Mouse (Mus musculus): ENCODE measurements around the gene Tnfrsf13c. TPM values are rescaled to one million over a fixed set of nuclear protein-coding genes. Genes with fewer than 3 reads are reported as not detected.

Tnfrsf13c gene
- polyA plus RNA-seq, 1 experiment = not detected

DNA sequence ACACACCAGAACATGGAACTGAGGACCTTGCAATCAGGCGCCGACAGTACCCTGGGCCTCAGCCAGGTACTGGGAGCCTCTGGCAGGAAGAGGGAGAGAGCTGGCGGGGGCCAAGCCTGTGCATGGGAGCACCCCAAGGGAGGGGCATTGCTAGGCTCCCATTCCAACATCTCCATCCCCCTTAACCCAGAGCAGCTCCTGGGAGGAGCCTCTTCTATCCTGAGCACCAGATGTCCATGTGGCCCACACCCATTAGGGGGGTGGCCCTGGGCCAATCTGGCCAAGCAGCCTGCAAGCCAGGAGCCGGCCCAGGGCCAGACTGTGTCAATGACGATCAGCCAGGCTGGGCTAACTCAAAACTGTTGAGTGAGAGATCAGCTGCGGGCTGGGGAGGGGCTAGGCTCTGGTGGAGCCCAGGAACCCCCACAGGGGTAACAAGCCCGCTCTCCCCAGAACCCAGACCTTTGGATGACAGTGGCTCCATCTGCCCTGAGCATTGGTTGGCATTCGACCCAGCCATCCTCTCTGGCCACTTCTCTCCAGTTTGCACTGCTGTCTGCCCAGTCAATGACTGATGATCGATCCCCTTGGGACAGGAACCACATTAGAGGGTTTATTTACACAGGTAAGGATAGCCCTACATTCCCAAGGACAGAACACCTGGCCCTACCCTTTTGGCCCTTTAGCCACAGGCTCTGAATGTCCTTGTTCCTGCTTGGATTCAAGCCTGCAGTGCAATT is 17.6 kb downstream of the Tnfrsf13c start:
- Histone ChIP-seq H3K4me3 (ENCODE audit: insufficient read depth, low read depth, low read length) (no peak overlapping the region), H3K4me1 (ENCODE audit: control insufficient read depth, insufficient read depth, low read length) (peaks cover 62% of the 10 kb centered on the region), H3K27ac (ENCODE audit: insufficient read depth, low read depth, low read length) (peak overlapping the region; percentile 45; the same call in 1 of the 2 replicates)
- TF ChIP-seq POLR2A (IDR thresholded peaks at IDR 0.05; ENCODE audit: insufficient read depth, low read depth, low read length) (0 out of 2 replicates have a peak, but pooled peaks have one; percentile 18), CTCF (IDR thresholded peaks at IDR 0.05; ENCODE audit: insufficient read depth, low read depth, low read length) (no peak)
- WGBS = 36% methylated on average over 9 of the region's 9 CpGs

DNA sequence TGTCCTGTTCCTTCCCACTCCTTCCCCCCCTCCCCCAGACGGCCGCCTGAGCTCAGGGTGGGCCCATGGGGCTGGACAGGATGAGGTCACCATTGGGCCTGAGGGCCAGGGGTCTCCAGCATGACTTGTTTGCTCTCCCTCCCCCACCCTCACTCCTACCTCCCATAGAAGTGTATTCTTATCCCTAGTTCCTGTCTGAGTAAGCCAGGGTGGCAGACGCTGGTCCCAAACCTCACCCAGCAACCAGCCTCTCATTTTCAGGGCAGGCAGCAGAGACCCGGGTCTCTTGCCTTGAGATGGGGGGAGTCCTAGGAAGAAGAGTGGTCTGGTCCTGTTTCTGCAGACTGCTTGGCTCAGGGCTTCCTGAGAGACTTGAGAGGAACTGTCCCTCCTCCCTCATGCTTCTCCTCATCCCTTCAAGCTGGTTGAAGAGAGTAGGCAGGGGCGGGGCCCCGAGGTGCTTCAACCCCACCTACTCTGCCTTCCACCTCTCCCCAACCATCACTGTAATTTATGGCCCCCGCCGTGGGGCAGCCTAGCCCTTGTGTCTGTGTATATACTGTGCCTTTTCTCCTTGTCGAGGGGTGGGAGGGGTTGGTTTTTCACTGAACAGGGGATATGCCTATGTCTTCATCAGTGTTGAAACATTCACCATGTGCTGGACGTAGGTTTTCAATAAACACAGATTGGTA is 19.3 kb downstream of the Tnfrsf13c start:
- H3K4me1 ChIP-seq (ENCODE audit: control insufficient read depth, insufficient read depth, low read length) = peaks cover 61% of the 10 kb centered on the region
- H3K4me3 ChIP-seq (ENCODE audit: insufficient read depth, low read depth, low read length) = no peak overlapping the region
- peak overlapping the region; percentile 82 for H3K27ac ChIP-seq (ENCODE audit: insufficient read depth, low read depth, low read length)
- peak; percentile 28; the same call in 1 of the 2 replicates for TF ChIP-seq POLR2A (IDR thresholded peaks at IDR 0.05; ENCODE audit: insufficient read depth, low read depth, low read length)
- no peak for TF ChIP-seq CTCF (IDR thresholded peaks at IDR 0.05; ENCODE audit: insufficient read depth, low read depth, low read length)
- 43% methylated on average over 10 of the region's 10 CpGs for WGBS

DNA sequence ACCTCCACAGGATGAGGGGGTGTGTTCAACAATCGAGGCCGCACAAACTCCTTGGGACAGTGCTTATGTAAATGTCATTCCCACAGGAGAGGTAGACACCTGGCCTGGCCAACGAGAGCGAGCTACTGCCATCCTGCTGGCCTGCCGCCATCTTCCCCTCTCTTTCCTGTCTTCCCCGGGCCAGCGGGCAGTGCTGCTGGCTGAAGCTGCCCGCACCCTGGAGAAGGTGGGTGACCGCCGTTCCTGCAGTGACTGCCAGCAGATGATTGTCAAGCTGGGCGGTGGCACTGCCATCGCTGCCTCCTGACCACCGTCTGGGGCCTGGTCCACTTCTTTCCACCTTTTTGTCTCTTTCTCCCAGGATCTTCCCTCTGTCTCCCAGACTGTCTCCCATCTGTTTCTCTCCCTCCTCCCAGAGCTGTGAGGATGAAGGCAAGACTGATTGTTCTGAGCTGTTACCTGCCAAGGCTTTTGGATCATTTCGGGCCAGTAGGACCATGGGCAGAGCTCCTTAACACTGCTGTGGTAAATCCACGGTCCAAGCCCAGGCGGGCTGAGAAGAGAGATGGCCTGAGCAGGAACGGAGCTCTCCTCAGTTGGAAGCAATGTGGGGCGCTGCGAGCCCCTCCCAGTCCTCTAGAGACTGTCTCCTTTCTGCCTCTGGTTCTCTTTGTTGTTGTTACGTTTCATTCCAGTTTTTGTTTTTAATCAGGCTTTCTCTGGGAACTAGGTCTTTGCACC is 20.4 kb downstream of the Tnfrsf13c start:
- TF ChIP-seq CTCF (IDR thresholded peaks at IDR 0.05; ENCODE audit: insufficient read depth, low read depth, low read length) = no peak
- TF ChIP-seq POLR2A (IDR thresholded peaks at IDR 0.05; ENCODE audit: insufficient read depth, low read depth, low read length) = no peak
- H3K4me1 ChIP-seq (ENCODE audit: control insufficient read depth, insufficient read depth, low read length) = peaks cover 55% of the 10 kb centered on the region
- no peak overlapping the region for H3K4me3 ChIP-seq (ENCODE audit: insufficient read depth, low read depth, low read length)
- H3K27ac ChIP-seq (ENCODE audit: insufficient read depth, low read depth, low read length) = peak overlapping the region; percentile 82
- 59% methylated on average over 20 of the region's 20 CpGs for WGBS

DNA sequence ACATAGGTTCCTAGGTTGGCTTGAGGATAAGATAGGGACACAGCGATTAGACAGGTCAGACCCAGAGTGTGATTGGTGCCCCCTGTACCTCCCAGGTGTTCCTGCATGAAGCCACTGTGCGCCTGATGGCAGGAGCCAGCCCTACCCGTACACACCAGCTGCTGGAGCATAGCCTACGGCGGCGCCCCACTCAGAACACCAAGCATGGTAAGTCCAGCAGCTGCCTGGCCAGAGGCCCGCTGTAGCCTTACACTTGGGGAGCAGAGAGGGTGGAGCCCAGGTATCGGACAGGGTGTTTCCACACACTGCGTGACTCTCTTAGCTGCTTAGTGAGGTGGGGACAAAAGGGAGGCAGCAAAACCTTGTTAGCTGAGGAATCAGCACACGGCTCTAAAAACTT is 21.1 kb downstream of the Tnfrsf13c start:
- peak overlapping the region; percentile 82; the same call in 1 of the 2 replicates for H3K27ac ChIP-seq (ENCODE audit: insufficient read depth, low read depth, low read length)
- TF ChIP-seq CTCF (IDR thresholded peaks at IDR 0.05; ENCODE audit: insufficient read depth, low read depth, low read length) (no peak), POLR2A (IDR thresholded peaks at IDR 0.05; ENCODE audit: insufficient read depth, low read depth, low read length) (no peak)
- no peak overlapping the region for H3K4me3 ChIP-seq (ENCODE audit: insufficient read depth, low read depth, low read length)
- WGBS = 91% methylated on average over 10 of the region's 10 CpGs
- peaks cover 51% of the 10 kb centered on the region for H3K4me1 ChIP-seq (ENCODE audit: control insufficient read depth, insufficient read depth, low read length)

DNA sequence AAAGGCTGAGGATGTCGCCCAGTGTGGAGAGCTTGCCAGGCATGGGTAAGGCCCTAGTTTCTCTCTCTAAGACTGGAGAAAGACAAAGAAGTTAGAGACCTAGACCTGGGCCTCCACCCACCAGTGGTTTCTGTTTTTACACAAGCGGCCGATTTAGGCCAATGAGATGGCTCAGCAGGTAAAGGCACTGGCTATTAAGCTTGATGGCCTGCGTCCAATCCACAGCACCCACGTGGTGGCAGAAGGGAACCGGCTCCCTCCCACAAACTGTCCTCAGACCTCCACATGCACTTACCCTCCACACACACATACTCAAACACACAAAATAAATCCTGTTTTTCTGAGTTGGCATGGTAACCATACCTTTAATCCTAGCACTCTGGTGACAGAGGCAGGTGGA is 22.1 kb downstream of the Tnfrsf13c start:
- no peak for TF ChIP-seq CTCF (IDR thresholded peaks at IDR 0.05; ENCODE audit: insufficient read depth, low read depth, low read length)
- TF ChIP-seq POLR2A (IDR thresholded peaks at IDR 0.05; ENCODE audit: insufficient read depth, low read depth, low read length) = no peak
- peaks cover 41% of the 10 kb centered on the region for H3K4me1 ChIP-seq (ENCODE audit: control insufficient read depth, insufficient read depth, low read length)
- whole genome bisulfite sequencing = 92% methylated on average over 6 of the region's 6 CpGs
- no peak overlapping the region for H3K27ac ChIP-seq (ENCODE audit: insufficient read depth, low read depth, low read length)
- no peak overlapping the region for H3K4me3 ChIP-seq (ENCODE audit: insufficient read depth, low read depth, low read length)

DNA sequence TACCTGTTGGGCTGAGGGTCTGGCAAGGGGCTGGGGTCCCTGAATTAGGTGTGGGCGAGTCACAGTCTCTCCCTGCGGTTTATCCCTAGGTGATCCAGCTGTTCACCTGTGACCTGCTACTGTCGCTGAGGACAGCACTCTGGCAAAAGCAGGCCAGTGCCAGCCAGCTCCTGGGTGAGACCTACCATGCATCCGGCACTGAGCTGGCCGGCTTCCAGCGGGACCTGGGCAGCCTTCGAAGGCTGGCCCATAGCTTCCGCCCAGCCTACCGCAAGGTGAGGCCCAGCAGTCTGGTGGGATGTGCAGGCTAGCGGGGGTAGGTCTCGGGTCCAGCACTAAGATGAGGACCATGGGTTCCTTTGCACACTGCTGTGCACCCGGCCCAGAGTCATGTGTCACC is 24.6 kb downstream of the Tnfrsf13c start:
- WGBS = 85% methylated on average over 12 of the region's 12 CpGs

DNA sequence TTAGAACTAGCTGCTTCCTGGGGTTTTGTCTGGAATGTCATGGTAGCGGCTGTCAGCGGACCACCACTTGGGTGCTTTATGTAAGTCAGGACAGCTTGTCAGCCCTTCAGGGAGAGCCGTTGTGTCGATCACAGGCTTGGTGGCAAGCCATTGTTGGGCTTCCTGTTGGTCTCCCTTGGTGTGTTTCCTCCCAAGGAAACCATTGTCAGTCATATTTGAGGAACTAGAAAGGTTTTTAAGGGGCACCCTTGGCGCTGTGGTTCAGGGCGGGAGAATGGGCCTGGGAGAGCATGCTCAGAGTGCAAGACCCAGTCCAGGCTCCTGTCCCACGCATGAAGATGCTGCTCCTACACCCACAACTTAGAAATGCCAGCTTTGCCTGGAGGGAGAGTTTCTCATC is 25.8 kb downstream of the Tnfrsf13c start:
- no peak overlapping the region for H3K4me3 ChIP-seq (ENCODE audit: insufficient read depth, low read depth, low read length)
- WGBS = 85% methylated on average over 7 of the region's 7 CpGs
- TF ChIP-seq POLR2A (IDR thresholded peaks at IDR 0.05; ENCODE audit: insufficient read depth, low read depth, low read length) (0 out of 2 replicates have a peak, but pooled peaks have one; percentile 3), CTCF (IDR thresholded peaks at IDR 0.05; ENCODE audit: insufficient read depth, low read depth, low read length) (no peak)
- peaks cover 11% of the 10 kb centered on the region for H3K4me1 ChIP-seq (ENCODE audit: control insufficient read depth, insufficient read depth, low read length)
- no peak overlapping the region for H3K27ac ChIP-seq (ENCODE audit: insufficient read depth, low read depth, low read length)

More for the DNA sequence above, 24.6 kb downstream of the Tnfrsf13c start:
- Histone ChIP-seq H3K27ac (ENCODE audit: insufficient read depth, low read depth, low read length) (no peak overlapping the region), H3K4me3 (ENCODE audit: insufficient read depth, low read depth, low read length) (no peak overlapping the region), H3K4me1 (ENCODE audit: control insufficient read depth, insufficient read depth, low read length) (peaks cover 23% of the 10 kb centered on the region)
- TF ChIP-seq POLR2A (IDR thresholded peaks at IDR 0.05; ENCODE audit: insufficient read depth, low read depth, low read length) = no peak
- no peak for TF ChIP-seq CTCF (IDR thresholded peaks at IDR 0.05; ENCODE audit: insufficient read depth, low read depth, low read length)

DNA sequence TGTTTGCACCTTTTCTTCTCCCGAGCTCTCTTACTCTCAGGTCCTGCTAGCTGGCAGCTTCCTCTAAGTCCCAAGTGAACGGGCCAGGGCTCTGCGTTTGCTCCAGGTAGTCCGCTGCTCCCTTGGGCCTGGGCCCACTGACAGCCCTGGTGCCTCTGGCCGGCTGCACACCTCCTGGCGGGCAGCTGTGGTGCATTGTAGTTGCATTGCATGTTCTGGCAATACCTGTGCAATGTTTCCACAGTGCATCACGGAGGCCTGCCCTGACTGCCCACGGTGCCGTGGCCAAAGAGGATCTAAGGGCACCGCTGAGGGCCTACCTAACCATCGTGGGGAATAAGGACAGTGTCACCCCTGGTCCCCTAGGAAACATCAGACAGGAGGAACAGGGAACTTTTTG is 26.2 kb downstream of the Tnfrsf13c start:
- 88% methylated on average over 11 of the region's 11 CpGs for WGBS
- TF ChIP-seq CTCF (IDR thresholded peaks at IDR 0.05; ENCODE audit: insufficient read depth, low read depth, low read length) (no peak), POLR2A (IDR thresholded peaks at IDR 0.05; ENCODE audit: insufficient read depth, low read depth, low read length) (no peak)
- Histone ChIP-seq H3K27ac (ENCODE audit: insufficient read depth, low read depth, low read length) (no peak overlapping the region), H3K4me3 (ENCODE audit: insufficient read depth, low read depth, low read length) (no peak overlapping the region), H3K4me1 (ENCODE audit: control insufficient read depth, insufficient read depth, low read length) (peaks cover 7% of the 10 kb centered on the region)
